ENCODE assay signal across 10 mouse cellular contexts in the genomic region with DNA sequence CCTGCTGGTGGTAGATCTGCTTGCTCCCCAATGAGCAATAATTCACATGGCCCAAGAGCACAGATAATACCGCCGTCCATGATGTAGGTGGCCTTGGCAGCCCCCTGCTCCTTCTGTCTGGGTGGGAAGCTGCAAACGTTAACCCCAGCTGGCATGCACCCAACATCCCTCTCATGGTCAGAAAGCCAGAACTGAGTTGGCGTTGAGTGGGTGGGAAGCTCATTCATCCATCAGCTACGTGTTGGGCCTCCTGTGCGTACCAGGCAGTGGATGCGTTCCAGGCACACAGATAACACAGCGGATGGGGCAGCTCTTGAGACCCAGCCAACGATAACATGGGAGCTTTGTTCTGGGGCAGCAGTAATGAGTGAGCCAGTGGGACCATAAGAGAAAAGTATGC.
DNase-seq lines count a peak whose midpoint lies in the region; ATAC-seq and TF ChIP-seq lines count a peak whose summit lies in the region.
"Had no signal": no experiment of that assay in that cellular context is flagged by ENCODE, and none has a peak within 500 bp of the region (broad histone marks: within the 10 kb centered on the region; RNA-seq: fewer than 3 reads in every experiment).

No protein-coding gene starts in this region.

- peak; percentile 69 for DNase-seq in adrenal gland, postnatal 25 days
- DNase-seq in heart, postnatal 10 days, result peak; percentile 79 to 89
- DNase-seq in liver, embryonic 11.5 days (ENCODE audit: low spot score), result peak; percentile 43
- peak; percentile 27 for DNase-seq in testis, postnatal 14 days (ENCODE audit: low spot score)
- no peak for DNase-seq in urinary bladder, adult 18-20 months (ENCODE audit: low spot score in 2 of 2)

- WGBS in intestine, embryonic 15.5 days, result 61% methylated on average over 9 of the region's 9 CpGs
- 64% methylated on average over 9 of the region's 9 CpGs for WGBS in intestine, postnatal 0 days
- 59% methylated on average over 9 of the region's 9 CpGs for WGBS in liver, embryonic 11.5 days

- no peaks in the 10 kb centered on the region for H3K27me3 ChIP-seq in intestine, embryonic 15.5 days (replicated peaks)
- H3K27me3 ChIP-seq in intestine, postnatal 0 days (replicated peaks; ENCODE audit: control insufficient read depth, insufficient read depth, low read length), result no peaks in the 10 kb centered on the region
- H3K27me3 ChIP-seq in liver, embryonic 11.5 days (replicated peaks; ENCODE audit: control insufficient read depth, insufficient read depth, low read length), result no peaks in the 10 kb centered on the region
- H3K27me3 ChIP-seq: limb, embryonic 13.5 days had no signal

- no peaks in the 10 kb centered on the region for H3K36me3 ChIP-seq in intestine, embryonic 15.5 days
- no peaks in the 10 kb centered on the region for H3K36me3 ChIP-seq in intestine, postnatal 0 days (ENCODE audit: control insufficient read depth, insufficient read depth)
- H3K36me3 ChIP-seq in liver, embryonic 11.5 days (ENCODE audit: control insufficient read depth, insufficient read depth, low read length), result no peaks in the 10 kb centered on the region
- H3K36me3 ChIP-seq: embryonic facial prominence, embryonic 12.5 days; limb, embryonic 13.5 days had no signal

- 0 out of 2 replicates have a peak, but pooled peaks have one; percentile 15 for ATAC-seq in intestine, embryonic 15.5 days
- ATAC-seq in intestine, postnatal 0 days, result no peak
- no peak for ATAC-seq in liver, embryonic 11.5 days (replicated peaks; ENCODE audit: low FRiP score)
- no peak for ATAC-seq in monocyte, adult 5-6 weeks (replicated peaks; ENCODE audit: insufficient number of reproducible peaks, low FRiP score, low TSS enrichment, poor library complexity, severe bottlenecking)

- H3K4me1 ChIP-seq in intestine, embryonic 15.5 days (replicated peaks), result peaks cover 17% of the 10 kb centered on the region
- no peaks in the 10 kb centered on the region for H3K4me1 ChIP-seq in intestine, postnatal 0 days (replicated peaks; ENCODE audit: control insufficient read depth, insufficient read depth, low read length)
- H3K4me1 ChIP-seq in liver, embryonic 11.5 days (replicated peaks; ENCODE audit: control insufficient read depth, insufficient read depth, low read length), result peaks cover 21% of the 10 kb centered on the region
- H3K4me1 ChIP-seq: embryonic facial prominence, embryonic 12.5 days had no signal

- H3K9ac ChIP-seq in intestine, embryonic 15.5 days, result no peak overlapping the region
- H3K9ac ChIP-seq in intestine, postnatal 0 days (ENCODE audit: low read depth, low read length), result no peak overlapping the region
- H3K9ac ChIP-seq in liver, embryonic 11.5 days (ENCODE audit: low read depth, low read length), result no peak overlapping the region
- H3K9ac ChIP-seq: embryonic facial prominence, embryonic 12.5 days; limb, embryonic 13.5 days had no signal

- intact Hi-C loops in heart, postnatal 10 days (cut with DNase I), result loop anchor here (2.0 to 5.0 kb wide), 2 partner anchors 19 to 71 kb away; a partner anchor contains a TSS

- no peak overlapping the region for H3K27ac ChIP-seq in intestine, embryonic 15.5 days
- H3K27ac ChIP-seq in intestine, postnatal 0 days (ENCODE audit: low read depth, low read length), result no peak overlapping the region
- peak overlapping the region; percentile 56; the same call in 1 of the 2 replicates for H3K27ac ChIP-seq in liver, embryonic 11.5 days (ENCODE audit: low read depth, low read length)
- H3K27ac ChIP-seq: embryonic facial prominence, embryonic 12.5 days; limb, embryonic 13.5 days had no signal

- H3K4me3 ChIP-seq in intestine, embryonic 15.5 days (replicated peaks), result no peak overlapping the region
- no peak overlapping the region for H3K4me3 ChIP-seq in intestine, postnatal 0 days (ENCODE audit: low read depth, low read length)
- H3K4me3 ChIP-seq in liver, embryonic 11.5 days (ENCODE audit: low read depth, low read length), result no peak overlapping the region
- H3K4me3 ChIP-seq: embryonic facial prominence, embryonic 12.5 days; limb, embryonic 13.5 days had no signal

- H3K9me3 ChIP-seq in intestine, embryonic 15.5 days, result no peaks in the 10 kb centered on the region
- H3K9me3 ChIP-seq in intestine, postnatal 0 days (ENCODE audit: control insufficient read depth), result no peaks in the 10 kb centered on the region
- H3K9me3 ChIP-seq in liver, embryonic 11.5 days (ENCODE audit: control insufficient read depth, low read length), result no peaks in the 10 kb centered on the region
- H3K9me3 ChIP-seq: embryonic facial prominence, embryonic 12.5 days; limb, embryonic 13.5 days had no signal

- no peak overlapping the region for H3K4me2 ChIP-seq in intestine, embryonic 15.5 days (replicated peaks)
- H3K4me2 ChIP-seq in intestine, postnatal 0 days (replicated peaks; ENCODE audit: low read depth), result no peak overlapping the region
- H3K4me2 ChIP-seq in liver, embryonic 11.5 days, result no peak overlapping the region
- H3K4me2 ChIP-seq: embryonic facial prominence, embryonic 12.5 days; limb, embryonic 13.5 days had no signal

- TF ChIP-seq CTCF in intestine, postnatal 0 days (IDR thresholded peaks at IDR 0.05; ENCODE audit: low read depth), result no peak

Comparison
In these comparisons a context has a peak if more than half of its experiments do, and no peak if none do; other contexts are left out.
1. DNase-seq: peak in adrenal gland, postnatal 25 days (single experiment), heart, postnatal 10 days (2 of 2), liver, embryonic 11.5 days (single experiment) and testis, postnatal 14 days (single experiment); none in urinary bladder, adult 18-20 months (0 of 2).